Mouse (Mus musculus): ENCODE results near the gene Aff1. TPM values are rescaled to one million over a fixed set of nuclear protein-coding genes. Genes with fewer than 3 reads are reported as not detected.

The Aff1 gene
- polyA plus RNA-seq, 1 experiment from 2014 or later: 8.0 TPM

- peak overlapping the region; percentile 72 for H3K9ac ChIP-seq
- 6% methylated on average over 4 of the region's 4 CpGs for WGBS (ENCODE audit: insufficient replicate concordance)
- peaks cover 98% of the 10 kb centered on the region for H3K4me1 ChIP-seq (replicated peaks)
- H3K9me3 ChIP-seq (replicated peaks): peaks cover 12% of the 10 kb centered on the region
- peak; percentile 14 for ATAC-seq (ENCODE audit: low read depth)
- H3K27ac ChIP-seq: peak overlapping the region; percentile 100
- H3K4me2 ChIP-seq: peak overlapping the region; percentile 98
- peak overlapping the region; percentile 32 for H3K4me3 ChIP-seq (replicated peaks)
- H3K36me3 ChIP-seq: peaks cover 36% of the 10 kb centered on the region
- DNase-seq: no peak
- H3K27me3 ChIP-seq: no peaks in the 10 kb centered on the region
Observed at GRCm38 (mm10) chr5:103762850-103763254, 70.7 kb downstream of the Aff1 start.

GRCm38 (mm10) chr5:103765356-103765755 is 73.2 kb downstream of the Aff1 start:
- no peak overlapping the region for H3K27ac ChIP-seq
- H3K9ac ChIP-seq: no peak overlapping the region
- 91% methylated on average over 4 of the region's 4 CpGs for WGBS (ENCODE audit: insufficient replicate concordance)
- peaks cover 12% of the 10 kb centered on the region for H3K9me3 ChIP-seq (replicated peaks)
- no peaks in the 10 kb centered on the region for H3K27me3 ChIP-seq
- ATAC-seq (ENCODE audit: low read depth) (no peak), DNase-seq (no peak)
- no peak overlapping the region for H3K4me3 ChIP-seq (replicated peaks)
- H3K36me3 ChIP-seq: peaks cover 41% of the 10 kb centered on the region
- H3K4me1 ChIP-seq (replicated peaks): peaks cover 98% of the 10 kb centered on the region
- H3K4me2 ChIP-seq: no peak overlapping the region

- H3K27me3 ChIP-seq: no peaks in the 10 kb centered on the region
- H3K36me3 ChIP-seq: peaks cover 44% of the 10 kb centered on the region
- H3K4me3 ChIP-seq (replicated peaks): no peak overlapping the region
- H3K4me2 ChIP-seq: no peak overlapping the region
- peaks cover 98% of the 10 kb centered on the region for H3K4me1 ChIP-seq (replicated peaks)
- DNase-seq: no peak
- peaks cover 12% of the 10 kb centered on the region for H3K9me3 ChIP-seq (replicated peaks)
- 96% methylated on average over 2 of the region's 2 CpGs for WGBS (ENCODE audit: insufficient replicate concordance)
- H3K27ac ChIP-seq: no peak overlapping the region
- H3K9ac ChIP-seq: no peak overlapping the region
- peak; percentile 12 for ATAC-seq (ENCODE audit: low read depth)
Observed at GRCm38 (mm10) chr5:103765758-103766431, 73.7 kb downstream of the Aff1 start.

- no peak overlapping the region for H3K4me2 ChIP-seq
- H3K4me1 ChIP-seq (replicated peaks): peaks cover 99% of the 10 kb centered on the region
- H3K9me3 ChIP-seq (replicated peaks): peaks cover 12% of the 10 kb centered on the region
- no peak for DNase-seq
- no peak overlapping the region for H3K4me3 ChIP-seq (replicated peaks)
- no peaks in the 10 kb centered on the region for H3K27me3 ChIP-seq
- peak overlapping the region; percentile 56; the same call in 1 of the 2 replicates for H3K27ac ChIP-seq
- no peak for ATAC-seq (ENCODE audit: low read depth)
- H3K36me3 ChIP-seq: peaks cover 44% of the 10 kb centered on the region
- no peak overlapping the region for H3K9ac ChIP-seq
- WGBS (ENCODE audit: insufficient replicate concordance): 85% methylated on average over 4 of the region's 4 CpGs
Observed at GRCm38 (mm10) chr5:103766432-103766815, 74.2 kb downstream of the Aff1 start.

GRCm38 (mm10) chr5:103768961-103769360 is 76.8 kb downstream of the Aff1 start:
- H3K4me3 ChIP-seq (replicated peaks): peak overlapping the region; percentile 46
- H3K4me2 ChIP-seq: peak overlapping the region; percentile 75
- 77% methylated on average over 3 of the region's 3 CpGs for WGBS (ENCODE audit: insufficient replicate concordance)
- no peaks in the 10 kb centered on the region for H3K27me3 ChIP-seq
- H3K27ac ChIP-seq: peak overlapping the region; percentile 90
- ATAC-seq (ENCODE audit: low read depth) (no peak), DNase-seq (no peak)
- H3K9me3 ChIP-seq (replicated peaks): peaks cover 12% of the 10 kb centered on the region
- peaks cover 44% of the 10 kb centered on the region for H3K36me3 ChIP-seq
- peak overlapping the region; percentile 64 for H3K9ac ChIP-seq
- H3K4me1 ChIP-seq (replicated peaks): peaks cover 99% of the 10 kb centered on the region

- H3K9ac ChIP-seq: peak overlapping the region; percentile 64
- H3K27me3 ChIP-seq: no peaks in the 10 kb centered on the region
- H3K4me1 ChIP-seq (replicated peaks): peaks cover 100% of the 10 kb centered on the region
- DNase-seq (peak; percentile 61), ATAC-seq (ENCODE audit: low read depth) (peak; percentile 84)
- peak overlapping the region; percentile 75 for H3K4me2 ChIP-seq
- peak overlapping the region; percentile 46 for H3K4me3 ChIP-seq (replicated peaks)
- WGBS (ENCODE audit: insufficient replicate concordance): 23% methylated on average over 9 of the region's 9 CpGs
- H3K36me3 ChIP-seq: peaks cover 40% of the 10 kb centered on the region
- peak overlapping the region; percentile 90 for H3K27ac ChIP-seq
- H3K9me3 ChIP-seq (replicated peaks): peaks cover 12% of the 10 kb centered on the region
Observed at GRCm38 (mm10) chr5:103769701-103770100, 77.5 kb downstream of the Aff1 start.

- peak overlapping the region; percentile 75 for H3K4me2 ChIP-seq
Observed at GRCm38 (mm10) chr5:103770447-103771222, 78.5 kb downstream of the Aff1 start.

GRCm38 (mm10) chr5:103771380-103771779 is 79.2 kb downstream of the Aff1 start:
- H3K4me2 ChIP-seq: no peak overlapping the region
- H3K27ac ChIP-seq: peak overlapping the region; percentile 19; the same call in 1 of the 2 replicates
- no peaks in the 10 kb centered on the region for H3K9me3 ChIP-seq (replicated peaks)
- DNase-seq (no peak), ATAC-seq (ENCODE audit: low read depth) (no peak)
- no peaks in the 10 kb centered on the region for H3K27me3 ChIP-seq
- 62% methylated on average over 6 of the region's 6 CpGs for WGBS (ENCODE audit: insufficient replicate concordance)
- H3K9ac ChIP-seq: no peak overlapping the region
- no peak overlapping the region for H3K4me3 ChIP-seq (replicated peaks)
- peaks cover 100% of the 10 kb centered on the region for H3K4me1 ChIP-seq (replicated peaks)
- peaks cover 30% of the 10 kb centered on the region for H3K36me3 ChIP-seq

More at GRCm38 (mm10) chr5:103770447-103771222, 78.5 kb downstream of the Aff1 start:
- 58% methylated on average over 6 of the region's 6 CpGs for WGBS (ENCODE audit: insufficient replicate concordance)
- peaks cover 31% of the 10 kb centered on the region for H3K36me3 ChIP-seq
- H3K9ac ChIP-seq: peak overlapping the region; percentile 64
- ATAC-seq (ENCODE audit: low read depth) (peak; percentile 15; the same call in 1 of the 2 replicates), DNase-seq (no peak)
- H3K9me3 ChIP-seq (replicated peaks): peaks cover 6% of the 10 kb centered on the region
- peak overlapping the region; percentile 46 for H3K4me3 ChIP-seq (replicated peaks)
- peaks cover 100% of the 10 kb centered on the region for H3K4me1 ChIP-seq (replicated peaks)
- no peaks in the 10 kb centered on the region for H3K27me3 ChIP-seq
- peak overlapping the region; percentile 90 for H3K27ac ChIP-seq

GRCm38 (mm10) chr5:103772252-103772651 is 80.1 kb downstream of the Aff1 start:
- H3K4me1 ChIP-seq (replicated peaks): peaks cover 100% of the 10 kb centered on the region
- 62% methylated on average over 4 of the region's 4 CpGs for WGBS (ENCODE audit: insufficient replicate concordance)

GRCm38 (mm10) chr5:103773100-103773552 is 81.0 kb downstream of the Aff1 start:
- Histone ChIP-seq H3K4me1 (replicated peaks) (peaks cover 100% of the 10 kb centered on the region), H3K9ac (peak overlapping the region; percentile 39), H3K27ac (peak overlapping the region; percentile 66), H3K36me3 (peaks cover 15% of the 10 kb centered on the region; the same call in 1 of the 2 replicates), H3K4me2 (peak overlapping the region; percentile 39), H3K27me3 (no peaks in the 10 kb centered on the region), H3K4me3 (replicated peaks) (no peak overlapping the region), H3K9me3 (replicated peaks) (no peaks in the 10 kb centered on the region)
- 25% methylated on average over 5 of the region's 5 CpGs for WGBS (ENCODE audit: insufficient replicate concordance)
- DNase-seq (no peak), ATAC-seq (ENCODE audit: low read depth) (no peak)

More at GRCm38 (mm10) chr5:103772252-103772651, 80.1 kb downstream of the Aff1 start:
- peak overlapping the region; percentile 66; the same call in 1 of the 2 replicates for H3K27ac ChIP-seq
- peaks cover 21% of the 10 kb centered on the region; the same call in 1 of the 2 replicates for H3K36me3 ChIP-seq
- DNase-seq: no peak
- no peaks in the 10 kb centered on the region for H3K27me3 ChIP-seq
- H3K9me3 ChIP-seq (replicated peaks): no peaks in the 10 kb centered on the region
- H3K9ac ChIP-seq: no peak overlapping the region
- H3K4me3 ChIP-seq (replicated peaks): no peak overlapping the region
- ATAC-seq (ENCODE audit: low read depth): no peak
- H3K4me2 ChIP-seq: no peak overlapping the region

GRCm38 (mm10) chr5:103774703-103775333 is 82.6 kb downstream of the Aff1 start:
- 0 out of 2 replicates have a peak overlapping the region, but pooled peaks have one; percentile 11 for H3K4me2 ChIP-seq
- H3K27me3 ChIP-seq: no peaks in the 10 kb centered on the region
- H3K27ac ChIP-seq: 0 out of 2 replicates have a peak overlapping the region, but pooled peaks have one; percentile 24
- peak overlapping the region; percentile 28; the same call in 1 of the 2 replicates for H3K9ac ChIP-seq
- WGBS (ENCODE audit: insufficient replicate concordance): 26% methylated on average over 11 of the region's 11 CpGs
- no peak for DNase-seq
- peaks cover 12% of the 10 kb centered on the region; the same call in 1 of the 2 replicates for H3K36me3 ChIP-seq
- no peaks in the 10 kb centered on the region for H3K9me3 ChIP-seq (replicated peaks)
- peak; percentile 76 for ATAC-seq (ENCODE audit: low read depth)
- peaks cover 100% of the 10 kb centered on the region for H3K4me1 ChIP-seq (replicated peaks)
- H3K4me3 ChIP-seq (replicated peaks): 0 out of 2 replicates have a peak overlapping the region, but pooled peaks have one; percentile 4
